Mouse (Mus musculus) embryo, embryonic 11.5 days (tissue): ENCODE measurements around the gene Slit2.
A peak's percentile ranks its signal among the peaks of the same experiment; 100 is the strongest.

Experiments
- DNase-seq: peaks from one replicate; pipeline ENCODE4 v3.0.0-alpha.2; 2012; ENCODE audit warnings: low read depth, low spot score

The Slit2 gene

GRCm38 (mm10) chr5:48050637-48051314 is 67.8 kb downstream of the Slit2 start:
- no peak for DNase-seq

DNA sequence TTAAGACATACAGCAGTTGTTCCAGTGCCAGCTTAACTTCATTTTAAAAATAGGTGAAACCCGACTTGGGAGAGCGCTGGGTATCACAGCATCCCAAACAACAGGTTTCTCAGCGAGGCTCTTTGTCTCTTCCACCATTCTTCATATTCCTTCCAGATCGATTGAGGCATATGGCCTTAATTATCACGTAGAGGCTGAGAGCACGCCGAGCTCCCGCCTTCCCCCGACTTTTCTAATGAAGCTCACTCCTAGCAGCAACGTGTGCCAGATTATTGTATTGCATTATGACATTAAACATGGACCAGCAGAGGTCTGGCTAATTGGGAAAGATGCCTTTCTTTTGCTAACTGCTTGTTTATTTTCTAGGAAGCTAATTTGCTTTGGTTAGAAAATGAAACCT is 75.7 kb downstream of the Slit2 start:
- DNase-seq = no peak

DNA sequence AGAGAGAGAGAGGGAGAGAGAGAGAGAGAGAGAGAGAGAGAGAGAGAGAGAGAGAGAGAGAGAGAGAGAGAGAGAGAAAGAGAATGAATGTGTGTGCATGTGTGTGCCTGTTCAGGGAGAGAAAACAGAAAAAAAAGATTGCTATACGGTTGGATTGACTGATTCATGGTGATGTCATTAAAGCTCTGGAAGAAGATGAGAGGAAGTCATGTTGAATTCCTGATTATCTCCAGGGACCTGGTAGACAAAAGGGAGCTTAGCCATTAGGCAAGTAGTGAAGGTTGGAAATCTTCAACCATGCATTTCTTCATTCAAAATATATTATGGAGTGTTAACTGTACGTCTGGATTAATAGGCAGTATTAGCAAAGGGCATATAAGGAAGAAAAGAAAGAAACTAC is 77.8 kb downstream of the Slit2 start:
- no peak for DNase-seq

GRCm38 (mm10) chr5:48078730-48079129 is 95.8 kb downstream of the Slit2 start:
- DNase-seq = no peak

DNA sequence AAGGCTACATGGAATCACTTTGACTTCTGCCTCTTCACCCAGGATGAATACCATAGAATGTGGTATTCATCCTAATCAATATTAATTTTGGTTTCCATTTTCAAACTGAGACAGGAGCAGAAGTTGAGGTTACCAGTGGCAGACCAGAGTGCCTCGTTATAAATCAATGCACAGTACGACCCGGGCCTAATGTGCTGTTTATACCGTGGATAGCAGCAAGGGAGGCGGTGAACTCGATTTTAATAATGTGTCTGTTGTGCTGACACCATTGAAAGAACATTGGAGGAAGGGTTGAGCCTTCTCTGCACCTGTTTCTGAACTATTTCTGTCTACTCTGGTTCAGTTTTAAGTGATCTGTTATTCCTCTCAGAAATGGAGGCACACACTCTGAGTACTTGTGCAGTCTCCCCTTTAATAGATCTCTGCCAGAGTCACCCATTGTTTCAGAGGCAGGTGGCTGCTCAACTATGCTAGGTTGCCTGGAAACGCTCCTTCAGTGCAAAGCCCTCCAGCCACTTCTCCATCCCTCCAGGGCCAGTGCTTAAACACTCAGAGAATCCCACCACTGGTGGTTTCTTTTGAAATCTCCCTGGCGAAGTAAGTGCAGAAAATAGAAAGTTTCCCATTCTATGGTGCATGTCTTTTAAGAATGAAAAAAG is 98.4 kb downstream of the Slit2 start:
- no peak for DNase-seq

- DNase-seq = no peak
Measured at GRCm38 (mm10) chr5:48113400-48113799, 130.5 kb downstream of the Slit2 start.

- no peak for DNase-seq
Measured at GRCm38 (mm10) chr5:48114969-48115537, 132.1 kb downstream of the Slit2 start.

- no peak for DNase-seq
Measured at GRCm38 (mm10) chr5:48122651-48123050, 139.7 kb downstream of the Slit2 start.

DNA sequence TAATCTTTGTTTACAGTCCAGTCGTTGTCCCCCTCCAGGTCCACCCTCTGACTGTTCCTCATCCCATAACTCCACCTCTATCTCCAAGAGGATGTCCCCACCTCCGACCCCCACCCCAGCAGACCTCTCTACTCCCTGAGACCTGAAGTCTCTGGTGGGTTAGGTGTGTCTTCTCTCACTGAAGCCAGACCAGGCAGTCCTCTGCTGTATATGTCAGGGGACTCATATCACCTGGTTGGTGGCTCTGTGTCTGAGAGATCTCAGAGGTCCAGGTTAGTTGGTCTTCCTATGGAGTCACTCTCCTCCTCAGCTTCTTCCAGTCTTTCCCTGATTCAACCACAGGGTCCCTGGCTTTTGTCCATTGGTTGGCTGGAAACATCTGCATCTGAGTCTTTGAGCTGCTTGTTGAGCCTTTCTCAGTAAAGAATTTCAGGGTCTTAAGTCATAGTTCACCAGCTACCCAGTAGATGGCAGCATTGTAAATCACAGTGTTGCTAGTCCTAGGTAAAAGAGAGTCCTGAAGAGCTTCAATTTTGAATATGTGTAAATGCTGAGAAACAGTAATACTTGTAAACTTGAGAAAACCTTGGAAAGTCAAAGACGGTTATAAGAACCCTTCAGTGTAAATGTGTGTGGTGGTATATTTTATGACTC is 143.0 kb downstream of the Slit2 start:
- DNase-seq = peak; percentile 34

DNA sequence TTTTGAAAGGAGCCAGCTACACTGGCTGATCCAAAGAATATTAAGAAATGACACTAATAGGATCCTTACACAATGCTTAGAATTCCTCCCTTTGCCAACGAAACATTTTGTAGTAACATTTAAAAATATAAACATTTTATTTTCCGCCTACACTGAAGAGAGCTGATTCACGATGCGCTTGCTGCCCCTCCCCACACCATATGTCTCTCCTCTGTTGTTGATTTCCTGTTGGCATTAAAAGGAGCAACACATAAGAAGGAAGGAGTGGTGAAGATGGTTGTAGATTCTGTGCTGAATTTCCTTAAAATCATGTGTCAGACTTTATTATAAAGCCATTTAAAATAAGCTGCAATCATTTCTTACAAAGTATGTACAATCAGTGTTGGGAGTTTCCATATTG is 147.0 kb downstream of the Slit2 start:
- no peak for DNase-seq

GRCm38 (mm10) chr5:48136571-48136970 is 153.6 kb downstream of the Slit2 start:
- DNase-seq = peak; percentile 13

- DNase-seq = peak; percentile 40
Measured at GRCm38 (mm10) chr5:48138849-48139487, 156.0 kb downstream of the Slit2 start.

DNA sequence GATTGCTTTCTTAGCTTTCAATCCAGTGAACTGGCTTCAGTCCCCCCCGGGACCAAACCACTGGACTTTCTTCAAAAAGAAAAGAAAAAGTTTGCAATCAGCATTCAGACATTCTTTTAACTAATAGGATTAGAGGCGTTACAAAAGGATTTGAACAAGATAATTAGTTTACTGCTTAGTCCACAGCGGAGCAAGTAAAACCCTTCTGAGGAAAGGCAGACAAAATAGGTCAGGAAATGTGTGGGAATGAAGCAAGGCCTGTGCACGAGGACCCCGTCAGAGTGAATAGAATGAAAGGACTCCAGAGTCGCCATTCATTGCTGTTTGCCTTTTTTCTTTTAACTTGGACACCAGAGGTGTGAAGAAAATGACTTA is 156.5 kb downstream of the Slit2 start:
- no peak for DNase-seq

DNA sequence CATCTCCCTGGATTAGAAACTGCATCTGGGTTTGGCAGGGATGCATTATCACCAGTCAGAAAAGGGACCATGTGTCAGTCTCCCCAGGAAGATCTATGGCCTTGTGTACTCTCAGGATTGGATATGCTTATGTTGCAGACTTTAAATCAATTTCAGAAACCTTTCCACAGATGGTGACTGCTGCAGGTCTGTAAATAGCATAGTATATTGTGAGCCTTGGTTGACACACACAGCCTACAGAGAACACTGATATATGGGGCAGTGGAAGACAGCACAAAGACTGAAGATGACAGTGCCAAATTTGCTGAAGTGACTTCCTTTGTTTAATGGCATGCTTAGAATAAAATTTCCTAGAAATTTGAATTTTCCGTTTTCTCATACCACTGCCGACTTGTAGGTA is 163.1 kb downstream of the Slit2 start:
- DNase-seq = no peak

GRCm38 (mm10) chr5:48160829-48161228 is 177.9 kb downstream of the Slit2 start:
- DNase-seq = no peak

DNA sequence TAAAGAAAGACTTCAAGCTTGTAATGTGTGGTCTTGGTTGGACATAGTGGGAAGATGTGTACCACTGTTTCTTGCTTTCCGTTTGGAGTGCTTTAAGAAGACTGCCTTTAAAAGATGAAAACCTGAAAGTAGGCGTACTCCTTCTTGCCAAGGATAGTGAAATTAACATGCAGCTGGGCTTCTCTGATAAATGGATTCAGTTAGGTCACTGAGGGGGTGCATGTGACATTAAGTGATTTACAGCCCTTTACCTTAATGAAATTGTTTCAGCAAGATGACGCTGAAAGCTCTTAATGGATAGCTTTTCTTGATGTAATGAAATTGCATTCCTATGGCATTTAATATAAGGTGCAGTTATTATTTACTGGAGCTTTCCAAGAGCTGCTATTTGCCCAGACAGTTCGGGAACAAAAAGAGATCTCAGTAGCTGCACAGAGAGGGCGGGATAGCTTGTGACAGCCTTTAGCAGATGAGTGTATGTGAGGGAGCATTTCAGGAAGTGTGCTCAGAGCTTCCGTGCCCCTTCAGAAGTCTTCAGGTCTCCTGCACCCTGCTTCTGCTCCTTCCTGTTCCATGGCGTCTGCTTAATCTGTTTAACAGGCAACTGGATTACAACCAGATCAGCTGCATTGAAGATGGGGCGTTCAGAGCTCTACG is 198.8 kb downstream of the Slit2 start:
- DNase-seq = no peak

DNA sequence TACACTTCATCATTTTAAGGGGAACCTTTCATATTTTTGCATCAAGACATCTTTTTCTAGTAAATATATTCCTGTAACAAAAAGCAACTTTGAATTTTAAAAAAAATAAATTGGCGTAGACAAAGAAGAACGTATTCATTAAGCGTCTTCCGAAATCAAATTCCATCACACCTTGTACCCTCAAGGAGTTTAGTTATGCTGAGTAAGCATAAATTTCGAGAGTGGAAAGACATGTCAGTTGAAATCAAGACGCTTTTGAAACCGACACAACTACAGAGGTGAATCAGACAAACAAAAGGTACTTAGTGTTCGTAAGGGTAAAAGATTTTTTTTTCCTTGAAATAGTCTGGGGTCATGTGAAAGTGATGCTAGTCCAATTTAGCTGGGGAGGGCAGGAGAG is 201.4 kb downstream of the Slit2 start:
- no peak for DNase-seq

DNA sequence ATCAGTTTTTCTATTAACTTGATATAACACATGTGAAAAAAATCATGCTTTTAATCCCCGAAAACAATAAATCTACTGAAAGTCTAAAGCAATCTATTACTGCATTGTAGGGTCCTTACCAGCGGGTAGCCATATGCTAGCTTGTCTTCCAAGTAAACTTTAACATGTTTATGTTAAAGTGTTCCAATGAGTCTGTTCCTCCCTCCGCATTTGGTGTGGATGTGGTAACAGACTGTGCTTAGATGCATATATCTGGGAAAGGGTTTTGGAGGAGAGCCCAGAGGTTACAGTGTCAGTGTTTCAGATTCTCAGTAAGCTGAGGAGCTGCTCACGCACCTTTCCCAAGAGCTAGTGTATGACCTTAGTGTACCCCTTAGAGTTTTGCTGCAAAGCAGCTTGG is 204.9 kb downstream of the Slit2 start:
- no peak for DNase-seq

- no peak for DNase-seq
Measured at GRCm38 (mm10) chr5:48199380-48199779, 216.4 kb downstream of the Slit2 start.

DNA sequence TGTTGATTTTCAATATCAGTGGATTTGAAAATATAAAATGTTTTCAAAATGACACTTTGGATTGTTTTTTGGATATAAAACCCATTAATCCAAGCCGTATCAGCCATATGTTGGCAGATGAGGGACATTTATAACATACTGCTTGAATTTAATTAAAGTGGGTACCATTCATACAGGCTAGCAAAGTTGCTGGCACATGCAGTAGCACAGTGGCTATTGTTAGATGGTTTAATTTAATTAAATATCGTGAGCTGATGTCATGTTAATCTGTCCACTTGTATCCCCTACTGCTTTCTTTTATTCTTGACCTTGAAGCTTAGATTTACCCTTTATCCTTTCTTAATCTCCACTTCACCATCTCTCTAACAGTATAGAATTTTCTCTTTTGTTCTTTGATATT is 232.3 kb downstream of the Slit2 start:
- no peak for DNase-seq

DNA sequence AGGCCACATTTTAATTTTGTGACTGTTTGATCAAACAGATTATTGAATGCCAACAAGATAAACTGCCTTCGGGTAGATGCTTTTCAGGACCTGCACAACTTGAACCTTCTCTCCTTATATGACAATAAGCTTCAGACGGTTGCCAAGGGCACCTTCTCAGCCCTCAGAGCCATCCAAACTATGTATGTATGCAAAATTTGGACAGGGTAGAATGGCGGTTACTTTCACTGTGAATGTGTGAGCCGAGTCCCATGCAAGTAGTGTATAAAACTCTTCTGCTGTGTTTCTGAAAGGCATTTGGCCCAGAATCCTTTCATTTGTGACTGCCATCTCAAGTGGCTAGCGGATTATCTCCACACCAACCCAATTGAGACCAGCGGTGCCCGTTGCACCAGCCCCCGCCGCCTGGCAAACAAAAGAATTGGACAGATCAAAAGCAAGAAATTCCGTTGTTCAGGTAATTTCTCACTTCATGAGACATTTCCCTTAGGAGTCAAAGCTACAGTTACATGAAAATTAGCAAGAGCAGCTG is 236.8 kb downstream of the Slit2 start:
- DNase-seq = no peak
